Mouse (Mus musculus) heart, adult 2 months (tissue): ENCODE data around the gene Olfr974. TPM values are rescaled to one million over a fixed set of nuclear protein-coding genes. Genes with fewer than 3 reads are reported as not detected.
"Not testable (repeated sequence)": the region's sequence is repeated elsewhere in the genome, so short reads cannot be mapped to it uniquely, and the experiment has no call there.

Experiments
- DNase-seq, 2 experiments: peaks; one replicate each; pipeline ENCODE4 v3.0.0; 2021
- H3K27ac ChIP-seq: fragments of 200-600 bp; 2 replicates; pipeline ENCODE4 v1.8.1; 2022
- H3K27me3 ChIP-seq: fragments of 200-500 bp; 2 replicates; pipeline ENCODE4 v1.6.1; 2012; ENCODE audit warnings: mild to moderate bottlenecking, low read length, inconsistent platforms, mixed read lengths; ENCODE audit not compliant: control insufficient read depth, insufficient read depth
- H3K36me3 ChIP-seq: fragments of 200-500 bp; 2 replicates; pipeline ENCODE4 v1.6.1; 2012; ENCODE audit warnings: low read length, inconsistent platforms; ENCODE audit not compliant: control insufficient read depth, insufficient read depth
- H3K4me1 ChIP-seq: fragments of 200-500 bp; 2 replicates; pipeline ENCODE4 v1.6.1; 2011; ENCODE audit warnings: low read length; ENCODE audit not compliant: control insufficient read depth, insufficient read depth
- H3K4me3 ChIP-seq: fragments of 200-600 bp; 2 replicates; pipeline ENCODE4 v1.8.1; 2022
- H3K79me2 ChIP-seq: fragments of 200-500 bp; replicated peaks from 2 replicates; pipeline ENCODE4 v1.6.1; 2012; ENCODE audit warnings: mild to moderate bottlenecking, inconsistent platforms, low read length, moderate library complexity, mixed read lengths; ENCODE audit not compliant: control insufficient read depth, insufficient read depth
- H3K9ac ChIP-seq: fragments of 200-500 bp; 2 replicates; pipeline ENCODE4 v1.6.1; 2012; ENCODE audit warnings: low read depth, mild to moderate bottlenecking, control low read depth, inconsistent platforms, low read length, mixed read lengths
- CTCF ChIP-seq: fragments of 200-600 bp; IDR thresholded peaks from 2 replicates; pipeline ENCODE4 v1.8.1; 2022; ENCODE audit warnings: antibody characterized with exemption, mild to moderate bottlenecking, moderate library complexity
- EP300 ChIP-seq: fragments of 200-500 bp; IDR thresholded peaks from 2 replicates; pipeline ENCODE4 v1.6.1; 2011; ENCODE audit warnings: low read depth, low read length, control low read depth; ENCODE audit not compliant: insufficient read depth
- POLR2A ChIP-seq: fragments of 200-500 bp; IDR thresholded peaks from 2 replicates; pipeline ENCODE4 v1.6.1; 2011; ENCODE audit warnings: mild to moderate bottlenecking, low read depth, low read length, control low read depth; ENCODE audit not compliant: insufficient read depth
- WGBS: fragments of 180-500 bp; shearing (Covaris S2); methylation state at CpG from one replicate; pipeline ENCODE4 v1.1.7; 2018; 5-methylcytosine and 5-hydroxymethylcytosine counted together
- intact Hi-C: fragments of 180-260 bp; cut with DNase I; formaldehyde crosslinking; loops from one replicate; pipeline ENCODE4 v1.15.1; 2025
- polyA plus RNA-seq: library from polyadenylated mRNA; depleted of rRNA; stranded (reverse); fragments of >200 nt; gene quantifications from 2 replicates; pipeline ENCODE4 v1.2.3, GENCODE M21; 2012; rRNA removed
- total RNA-seq, 2 experiments: library from RNA; stranded (reverse); gene quantifications; 2 replicates each; pipeline ENCODE4 v1.2.3; 2021

Olfr974 gene
- total and polyA plus RNA-seq, 3 experiments, result not detected

DNA sequence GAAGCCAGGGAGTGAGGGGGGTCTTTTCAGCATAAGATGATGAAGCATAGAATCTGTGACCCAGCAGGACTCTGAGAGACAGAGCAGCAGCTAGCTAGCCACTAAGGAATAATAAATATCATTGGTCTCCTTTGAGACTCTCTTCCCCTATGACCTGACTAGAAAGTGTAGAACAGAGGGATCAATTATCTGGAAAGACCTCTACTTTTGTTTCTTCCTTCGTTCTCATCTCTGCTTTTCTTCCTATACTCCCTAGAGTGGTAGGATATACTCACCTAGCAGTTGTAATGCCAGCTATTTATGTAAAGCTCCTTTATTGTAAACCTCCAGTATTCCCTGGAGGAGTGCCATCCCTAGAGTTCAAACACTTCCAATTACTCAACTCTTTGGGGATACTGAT lies 14.6 kb downstream of the Olfr974 start, which contains the start of gene Olfr975:
Gene Olfr975, minus strand, starts transcription at position 101 of the 400 bp plus-strand sequence.
- no peak within 1 kb of the TSS for H3K4me3 ChIP-seq
- WGBS, result 50% methylated on average over 1 of the region's 1 CpGs
- H3K27ac ChIP-seq, result no peak within 1 kb of the TSS
- no peak within 1 kb of the TSS for H3K9ac ChIP-seq
- no peaks in the 10 kb centered on the region for H3K36me3 ChIP-seq
- intact Hi-C loops, result no loop called here
- H3K27me3 ChIP-seq, result no peaks in the 10 kb centered on the region
- TF ChIP-seq EP300, result no peak
- no peak for TF ChIP-seq CTCF
- TF ChIP-seq POLR2A, result no peak
- H3K4me1 ChIP-seq, result no peaks in the 10 kb centered on the region
- no peak for DNase-seq
- H3K79me2 ChIP-seq, result no peaks in the 10 kb centered on the region

- H3K4me1 ChIP-seq, intact Hi-C loops, DNase-seq, H3K4me3 ChIP-seq, H3K9ac ChIP-seq, H3K27me3 ChIP-seq, H3K27ac ChIP-seq, H3K79me2 ChIP-seq, H3K36me3 ChIP-seq: not testable (repeated sequence)
- 84% methylated on average over 8 of the region's 9 CpGs for WGBS
These were observed 23.7 kb downstream of the Olfr974 start, which contains the start of gene Olfr976 for GRCm38 (mm10) chr9:39961033-39961432. TSS of gene Olfr976 (minus strand) at chr9:39961133.

- H3K36me3 ChIP-seq, DNase-seq, H3K27me3 ChIP-seq, H3K9ac ChIP-seq, H3K4me1 ChIP-seq, H3K27ac ChIP-seq, H3K79me2 ChIP-seq, H3K4me3 ChIP-seq, intact Hi-C loops: not testable (repeated sequence)
- 77% methylated on average over 1 of the region's 1 CpGs for WGBS
These were observed 39.4 kb downstream of the Olfr974 start for GRCm38 (mm10) chr9:39976581-39977145.

DNA sequence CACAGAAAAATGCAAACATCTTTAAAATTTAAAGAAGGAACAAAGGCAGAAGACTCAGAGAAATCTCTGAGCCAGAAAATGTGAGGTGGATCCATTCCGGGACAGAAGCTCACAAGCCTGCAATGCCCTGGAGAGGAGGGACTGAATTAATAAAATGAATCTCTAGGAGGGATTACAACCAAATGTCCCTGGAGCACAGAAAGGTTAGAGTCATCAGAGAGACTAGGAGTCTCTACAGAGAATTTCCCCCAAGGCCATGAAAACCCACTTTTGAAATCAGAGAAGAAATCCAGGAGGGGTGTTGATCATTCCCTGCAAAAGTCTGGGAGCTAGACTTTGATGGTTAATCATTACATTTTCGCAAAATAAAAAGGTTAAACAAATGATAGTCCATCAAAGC lies 54.5 kb downstream of the Olfr974 start, which contains the start of gene Olfr978:
Gene Olfr978, plus strand, starts transcription at position 301 of the 400 bp plus-strand sequence.
- Histone ChIP-seq H3K4me1 (no peaks in the 10 kb centered on the region), H3K9ac (no peak within 1 kb of the TSS), H3K36me3 (no peaks in the 10 kb centered on the region), H3K27me3 (no peaks in the 10 kb centered on the region), H3K27ac (no peak within 1 kb of the TSS), H3K4me3 (no peak within 1 kb of the TSS), H3K79me2 (no peaks in the 10 kb centered on the region)
- no peak for TF ChIP-seq POLR2A
- TF ChIP-seq CTCF, result no peak
- TF ChIP-seq EP300, result no peak
- intact Hi-C loops, result no loop called here
- 81% methylated on average over 2 of the region's 2 CpGs for WGBS
- DNase-seq, result no peak

Other genes with a start within 250 kb of the Olfr974 start
- gene Olfr149, start 230.4 kb upstream of the Olfr974 start, total RNA-seq, result not detected
- gene Olfr149, start 230.4 kb upstream of the Olfr974 start, polyA plus RNA-seq, result not detected in 2 replicates
- gene Olfr965, start 226.1 kb upstream of the Olfr974 start, total RNA-seq, result not detected
- not detected in 2 replicates for gene Olfr965, start 226.1 kb upstream of the Olfr974 start, polyA plus RNA-seq
- not detected for gene Olfr150, start 206.5 kb upstream of the Olfr974 start, total RNA-seq
- gene Olfr150, start 206.5 kb upstream of the Olfr974 start, polyA plus RNA-seq, result not detected in 2 replicates
- not detected for gene Olfr967, start 191.3 kb upstream of the Olfr974 start, total RNA-seq
- not detected in 2 replicates for gene Olfr967, start 191.3 kb upstream of the Olfr974 start, polyA plus RNA-seq
- gene Olfr968, start 154.2 kb upstream of the Olfr974 start, total RNA-seq, result not detected
- gene Olfr968, start 154.2 kb upstream of the Olfr974 start, polyA plus RNA-seq, result not detected in 2 replicates
- not detected for gene Olfr969, start 146.6 kb upstream of the Olfr974 start, total RNA-seq
- gene Olfr969, start 146.6 kb upstream of the Olfr974 start, polyA plus RNA-seq, result not detected in 2 replicates
- gene Olfr970, start 128.6 kb upstream of the Olfr974 start, total RNA-seq, result not detected
- gene Olfr970, start 128.6 kb upstream of the Olfr974 start, polyA plus RNA-seq, result not detected in 2 replicates
- not detected for gene Olfr971, start 100.6 kb upstream of the Olfr974 start, total RNA-seq
- not detected in 2 replicates for gene Olfr971, start 100.6 kb upstream of the Olfr974 start, polyA plus RNA-seq
- gene Olfr972, start 71.1 kb upstream of the Olfr974 start, total RNA-seq, result not detected
- gene Olfr972, start 71.1 kb upstream of the Olfr974 start, polyA plus RNA-seq, result not detected in 2 replicates
- not detected for gene Olfr229, start 30.2 kb upstream of the Olfr974 start, total RNA-seq
- gene Olfr229, start 30.2 kb upstream of the Olfr974 start, polyA plus RNA-seq, result not detected in 2 replicates
- not detected for gene Olfr975, start 14.5 kb downstream of the Olfr974 start, total RNA-seq
- gene Olfr975, start 14.5 kb downstream of the Olfr974 start, polyA plus RNA-seq, result not detected in 2 replicates
- gene Olfr976, start 23.6 kb downstream of the Olfr974 start, total RNA-seq, result not detected
- not detected in 2 replicates for gene Olfr976, start 23.6 kb downstream of the Olfr974 start, polyA plus RNA-seq
- not detected for gene Olfr978, start 54.6 kb downstream of the Olfr974 start, total RNA-seq
- not detected in 2 replicates for gene Olfr978, start 54.6 kb downstream of the Olfr974 start, polyA plus RNA-seq
- not detected for gene Olfr979, start 66.0 kb downstream of the Olfr974 start, total RNA-seq
- not detected in 2 replicates for gene Olfr979, start 66.0 kb downstream of the Olfr974 start, polyA plus RNA-seq
- gene Olfr980, start 72.1 kb downstream of the Olfr974 start, total RNA-seq, result not detected
- gene Olfr980, start 72.1 kb downstream of the Olfr974 start, polyA plus RNA-seq, result not detected in 2 replicates
- gene Olfr981, start 84.0 kb downstream of the Olfr974 start, total RNA-seq, result not detected
- gene Olfr981, start 84.0 kb downstream of the Olfr974 start, polyA plus RNA-seq, result not detected in 2 replicates
- not detected for gene Olfr982, start 136.3 kb downstream of the Olfr974 start, total RNA-seq
- not detected in 2 replicates for gene Olfr982, start 136.3 kb downstream of the Olfr974 start, polyA plus RNA-seq
- not detected for gene Olfr983, start 156.1 kb downstream of the Olfr974 start, total RNA-seq
- gene Olfr983, start 156.1 kb downstream of the Olfr974 start, polyA plus RNA-seq, result not detected in 2 replicates
- not detected for gene Olfr984, start 176.7 kb downstream of the Olfr974 start, total RNA-seq
- not detected in 2 replicates for gene Olfr984, start 176.7 kb downstream of the Olfr974 start, polyA plus RNA-seq
- gene Olfr985, start 192.7 kb downstream of the Olfr974 start, total RNA-seq, result not detected
- not detected in 2 replicates for gene Olfr985, start 192.7 kb downstream of the Olfr974 start, polyA plus RNA-seq
- not detected for gene Tmem225, start 210.6 kb downstream of the Olfr974 start, total RNA-seq
- gene Tmem225, start 210.6 kb downstream of the Olfr974 start, polyA plus RNA-seq, result not detected in 2 replicates
- not detected for gene Olfr986, start 243.4 kb downstream of the Olfr974 start, total RNA-seq
- not detected in 2 replicates for gene Olfr986, start 243.4 kb downstream of the Olfr974 start, polyA plus RNA-seq